Mouse (Mus musculus) heart, adult 2 months (tissue): Measurements from ENCODE around the gene Aqp12. TPM values are rescaled to one million over a fixed set of nuclear protein-coding genes. Genes with fewer than 3 reads are reported as not detected.
A peak's percentile ranks its signal among the peaks of the same experiment; 100 is the strongest.

ENCODE experiments used
- DNase-seq, 2 experiments: peaks; one replicate each; pipeline ENCODE4 v3.0.0; 2021
- H3K27ac ChIP-seq: fragments of 200-600 bp; 2 replicates; pipeline ENCODE4 v1.8.1; 2022
- H3K27me3 ChIP-seq: fragments of 200-500 bp; 2 replicates; pipeline ENCODE4 v1.6.1; 2012; ENCODE audit warnings: mild to moderate bottlenecking, low read length, inconsistent platforms, mixed read lengths; ENCODE audit not compliant: control insufficient read depth, insufficient read depth
- H3K36me3 ChIP-seq: fragments of 200-500 bp; 2 replicates; pipeline ENCODE4 v1.6.1; 2012; ENCODE audit warnings: low read length, inconsistent platforms; ENCODE audit not compliant: control insufficient read depth, insufficient read depth
- H3K4me1 ChIP-seq: fragments of 200-500 bp; 2 replicates; pipeline ENCODE4 v1.6.1; 2011; ENCODE audit warnings: low read length; ENCODE audit not compliant: control insufficient read depth, insufficient read depth
- H3K4me3 ChIP-seq: fragments of 200-600 bp; 2 replicates; pipeline ENCODE4 v1.8.1; 2022
- H3K79me2 ChIP-seq: fragments of 200-500 bp; replicated peaks from 2 replicates; pipeline ENCODE4 v1.6.1; 2012; ENCODE audit warnings: mild to moderate bottlenecking, inconsistent platforms, low read length, moderate library complexity, mixed read lengths; ENCODE audit not compliant: control insufficient read depth, insufficient read depth
- H3K9ac ChIP-seq: fragments of 200-500 bp; 2 replicates; pipeline ENCODE4 v1.6.1; 2012; ENCODE audit warnings: low read depth, mild to moderate bottlenecking, control low read depth, inconsistent platforms, low read length, mixed read lengths
- CTCF ChIP-seq: fragments of 200-600 bp; IDR thresholded peaks from 2 replicates; pipeline ENCODE4 v1.8.1; 2022; ENCODE audit warnings: antibody characterized with exemption, mild to moderate bottlenecking, moderate library complexity
- EP300 ChIP-seq: fragments of 200-500 bp; IDR thresholded peaks from 2 replicates; pipeline ENCODE4 v1.6.1; 2011; ENCODE audit warnings: low read depth, low read length, control low read depth; ENCODE audit not compliant: insufficient read depth
- POLR2A ChIP-seq: fragments of 200-500 bp; IDR thresholded peaks from 2 replicates; pipeline ENCODE4 v1.6.1; 2011; ENCODE audit warnings: mild to moderate bottlenecking, low read depth, low read length, control low read depth; ENCODE audit not compliant: insufficient read depth
- whole genome bisulfite sequencing: fragments of 180-500 bp; shearing (Covaris S2); methylation state at CpG from one replicate; pipeline ENCODE4 v1.1.7; 2018; 5-methylcytosine and 5-hydroxymethylcytosine counted together
- intact Hi-C: fragments of 180-260 bp; cut with DNase I; formaldehyde crosslinking; loops from one replicate; pipeline ENCODE4 v1.15.1; 2025
- polyA plus RNA-seq: library from polyadenylated mRNA; depleted of rRNA; stranded (reverse); fragments of >200 nt; gene quantifications from 2 replicates; pipeline ENCODE4 v1.2.3, GENCODE M21; 2012
- total RNA-seq, 2 experiments: library from RNA; stranded (reverse); gene quantifications; 2 replicates each; pipeline ENCODE4 v1.2.3; 2021

The Aqp12 gene
- total and polyA plus RNA-seq, 3 experiments: not detected

DNA sequence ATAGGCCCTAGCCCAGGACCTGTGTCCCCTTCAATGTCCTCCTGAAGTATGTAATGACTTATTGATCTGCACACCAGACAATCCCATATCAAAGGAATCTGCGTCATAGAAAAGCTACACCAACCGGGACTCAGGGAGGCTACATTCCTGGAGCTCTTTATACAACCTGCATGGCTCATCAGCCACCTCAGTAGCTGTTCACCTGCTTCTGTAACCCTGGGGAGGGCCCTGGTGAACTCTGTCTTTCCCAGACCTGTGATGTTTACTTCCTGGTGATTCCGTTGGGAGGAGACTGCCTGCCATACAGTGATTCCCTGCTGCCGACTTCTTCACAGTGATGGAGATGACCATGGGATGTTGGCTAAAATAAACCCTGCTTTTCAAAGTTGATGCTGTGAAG is 17.2 kb upstream of the Aqp12 start:
- no peak for TF ChIP-seq EP300
- TF ChIP-seq CTCF: no peak
- TF ChIP-seq POLR2A: no peak
- 83% methylated on average over 4 of the region's 4 CpGs for WGBS
- H3K27me3 ChIP-seq: no peaks in the 10 kb centered on the region
- H3K27ac ChIP-seq: no peak overlapping the region
- H3K79me2 ChIP-seq: no peaks in the 10 kb centered on the region
- no peak overlapping the region for H3K4me3 ChIP-seq
- peak in 1 of 2 experiments; percentile 4 for DNase-seq
- H3K9ac ChIP-seq: no peak overlapping the region
- no peaks in the 10 kb centered on the region for H3K36me3 ChIP-seq
- intact Hi-C loops: no loop called here
- H3K4me1 ChIP-seq: no peaks in the 10 kb centered on the region

DNA sequence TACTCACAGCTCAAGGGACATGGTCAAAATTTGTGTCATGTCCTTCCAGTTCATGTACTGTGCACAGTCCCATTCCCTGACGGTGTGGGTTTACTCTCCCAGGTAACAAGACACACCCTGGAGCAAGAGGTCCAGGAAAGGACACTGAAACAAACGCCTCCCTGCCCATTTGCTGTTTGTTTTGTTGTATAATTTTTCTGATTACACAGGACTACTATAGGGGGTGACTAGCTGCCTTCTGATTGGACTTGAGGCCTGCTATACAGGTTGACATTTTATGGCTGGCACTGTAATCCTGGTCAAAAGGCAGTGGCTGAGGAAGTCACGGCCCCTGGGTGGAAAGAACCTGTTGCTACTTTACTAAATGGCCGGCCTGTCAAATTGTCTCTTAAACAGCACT is 16.2 kb upstream of the Aqp12 start:
- no peaks in the 10 kb centered on the region for H3K4me1 ChIP-seq

DNA sequence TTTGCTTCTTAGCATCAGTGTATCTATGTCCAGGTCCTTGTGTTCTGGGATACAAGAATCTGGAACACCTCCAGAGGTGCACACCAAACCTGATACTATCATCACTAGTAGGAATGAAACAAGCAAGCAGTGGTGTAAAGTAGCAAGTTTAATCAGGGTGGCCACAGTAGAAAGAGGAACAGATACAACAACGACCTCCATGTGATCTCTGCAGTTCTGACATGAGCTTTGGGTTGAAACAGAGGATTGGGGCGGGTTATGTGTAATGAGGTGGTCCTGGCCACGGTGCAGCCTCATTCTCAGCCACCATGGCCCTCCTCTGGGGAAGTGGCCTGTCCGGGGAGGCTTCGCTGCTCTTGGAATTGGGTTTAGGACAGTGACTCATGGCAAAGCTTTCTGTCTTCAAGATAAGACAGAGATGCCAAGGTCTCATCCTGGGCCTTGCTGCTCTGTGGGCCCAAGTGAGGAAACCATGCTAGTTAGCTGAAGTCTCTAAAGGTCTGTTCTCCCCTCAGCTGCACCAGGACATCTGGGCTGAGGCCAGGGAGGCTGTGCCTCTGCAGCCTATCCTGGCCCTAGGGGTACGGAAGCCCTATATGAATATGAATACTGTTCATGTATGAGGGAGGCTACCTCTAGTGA is 13.8 kb upstream of the Aqp12 start:
- WGBS: 75% methylated on average over 6 of the region's 6 CpGs
- H3K79me2 ChIP-seq: no peaks in the 10 kb centered on the region

More for the DNA sequence above, 16.2 kb upstream of the Aqp12 start:
- no peaks in the 10 kb centered on the region for H3K36me3 ChIP-seq
- no peaks in the 10 kb centered on the region for H3K79me2 ChIP-seq
- DNase-seq: peak in 1 of 2 experiments; percentile 5
- H3K9ac ChIP-seq: no peak overlapping the region
- H3K27me3 ChIP-seq: no peaks in the 10 kb centered on the region
- 68% methylated on average over 4 of the region's 4 CpGs for WGBS
- no peak overlapping the region for H3K27ac ChIP-seq
- intact Hi-C loops: no loop called here
- TF ChIP-seq CTCF (no peak), POLR2A (no peak), EP300 (no peak)
- no peak overlapping the region for H3K4me3 ChIP-seq

DNA sequence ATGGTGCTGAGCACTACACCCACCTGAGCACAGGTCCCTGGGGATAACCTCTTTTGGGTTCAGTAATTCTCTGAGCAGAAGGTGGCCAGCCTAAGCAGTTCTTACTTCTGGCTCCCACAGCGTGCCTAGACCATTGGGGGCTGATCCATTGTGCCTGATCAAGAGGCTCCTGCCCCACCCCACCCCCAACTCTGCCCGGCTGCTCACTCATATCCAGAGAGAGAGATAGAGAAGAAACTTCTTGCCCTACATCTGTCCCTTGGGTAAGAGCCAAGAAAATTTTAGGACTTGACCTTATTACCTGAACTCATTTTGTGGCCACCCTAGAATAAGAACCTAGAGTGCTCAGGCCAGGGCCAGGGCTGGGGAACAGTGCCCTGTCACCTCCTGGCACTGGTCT is 13.3 kb upstream of the Aqp12 start:
- intact Hi-C loops: no loop called here
- no peak for DNase-seq
- H3K4me3 ChIP-seq: no peak overlapping the region
- TF ChIP-seq POLR2A (no peak), CTCF (no peak), EP300 (no peak)
- H3K27ac ChIP-seq: no peak overlapping the region
- 79% methylated on average over 2 of the region's 2 CpGs for WGBS
- no peaks in the 10 kb centered on the region for H3K36me3 ChIP-seq
- no peaks in the 10 kb centered on the region for H3K27me3 ChIP-seq
- no peaks in the 10 kb centered on the region for H3K4me1 ChIP-seq
- H3K79me2 ChIP-seq: no peaks in the 10 kb centered on the region
- no peak overlapping the region for H3K9ac ChIP-seq

More for the DNA sequence above, 13.8 kb upstream of the Aqp12 start:
- no peaks in the 10 kb centered on the region for H3K27me3 ChIP-seq
- H3K9ac ChIP-seq: no peak overlapping the region
- no peaks in the 10 kb centered on the region for H3K36me3 ChIP-seq
- no peak overlapping the region for H3K27ac ChIP-seq
- no peaks in the 10 kb centered on the region for H3K4me1 ChIP-seq
- intact Hi-C loops: no loop called here
- TF ChIP-seq EP300: no peak
- TF ChIP-seq POLR2A: no peak
- TF ChIP-seq CTCF: no peak
- DNase-seq: no peak
- H3K4me3 ChIP-seq: no peak overlapping the region

DNA sequence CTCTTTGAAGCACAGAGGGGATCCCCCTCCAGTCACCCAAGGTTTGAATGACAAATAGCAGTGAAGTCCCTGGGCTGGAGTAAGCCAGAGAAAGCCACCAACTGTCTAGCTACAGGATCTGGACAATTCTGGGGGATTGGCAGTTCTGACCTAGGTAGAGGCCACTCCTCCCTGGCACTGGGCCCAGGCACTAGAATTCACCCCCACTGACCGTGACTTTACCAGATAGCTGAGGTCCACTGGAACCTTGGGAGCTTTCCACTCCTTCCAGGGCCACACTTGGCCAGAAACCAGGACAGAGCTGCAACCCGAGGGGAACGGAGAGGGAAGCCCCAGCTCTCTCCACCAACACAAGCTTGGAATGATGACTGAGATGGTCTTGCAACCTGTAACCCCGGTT is 3.1 kb downstream of the Aqp12 start:
- no peak overlapping the region for H3K4me3 ChIP-seq
- WGBS: 16% methylated on average over 4 of the region's 4 CpGs
- TF ChIP-seq POLR2A (no peak), EP300 (no peak), CTCF (no peak)
- H3K9ac ChIP-seq: no peak overlapping the region
- intact Hi-C loops: no loop called here
- H3K36me3 ChIP-seq: no peaks in the 10 kb centered on the region
- DNase-seq: peak; percentile 20 to 32
- no peak overlapping the region for H3K27ac ChIP-seq
- H3K4me1 ChIP-seq: peaks cover 1% of the 10 kb centered on the region; the same call in 1 of the 2 replicates
- H3K79me2 ChIP-seq: no peaks in the 10 kb centered on the region
- H3K27me3 ChIP-seq: no peaks in the 10 kb centered on the region

DNA sequence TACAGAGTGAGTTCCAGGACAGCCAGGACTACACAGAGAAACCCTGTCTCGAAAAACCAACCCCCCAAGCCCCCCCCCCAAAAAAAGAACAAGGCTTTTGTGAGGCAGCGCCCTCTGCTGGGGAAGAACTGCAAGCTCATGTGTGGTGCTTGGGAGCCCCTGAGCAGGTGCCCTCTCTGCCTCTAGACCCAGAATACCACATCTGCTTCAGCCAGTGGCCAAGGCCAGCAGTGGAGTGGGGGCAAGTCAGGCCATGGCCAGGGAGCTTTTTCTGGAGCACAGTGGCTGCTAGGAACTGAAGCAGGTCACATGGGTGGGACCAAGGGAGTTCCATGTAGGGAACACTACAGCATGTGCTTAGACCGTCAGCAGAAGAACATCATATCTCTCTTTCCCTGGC is 4.6 kb downstream of the Aqp12 start:
- peak; percentile 24 to 48 for DNase-seq
- H3K4me1 ChIP-seq: peaks cover 1% of the 10 kb centered on the region; the same call in 1 of the 2 replicates
- intact Hi-C loops: loop anchor here (1.0 to 5.0 kb wide), 2 partner anchors 33 to 62 kb away; no protein-coding TSS in a partner anchor
- no peak overlapping the region for H3K9ac ChIP-seq
- H3K4me3 ChIP-seq: no peak overlapping the region
- no peaks in the 10 kb centered on the region for H3K79me2 ChIP-seq
- no peaks in the 10 kb centered on the region for H3K27me3 ChIP-seq
- H3K27ac ChIP-seq: no peak overlapping the region
- 21% methylated on average over 3 of the region's 3 CpGs for WGBS
- peak; percentile 64 for TF ChIP-seq CTCF
- no peak for TF ChIP-seq EP300
- H3K36me3 ChIP-seq: no peaks in the 10 kb centered on the region
